Mouse (Mus musculus) ES-Bruce4 (cell line): ENCODE data around the gene Mpc1.

ENCODE experiments used
- CTCF ChIP-seq: IDR thresholded peaks from one replicate; pipeline ENCODE4 v1.8.1; 2011; ENCODE audit warnings: low read depth, low read length
- POLR2A ChIP-seq: IDR thresholded peaks from one replicate; pipeline ENCODE4 v1.8.1; 2011; ENCODE audit warnings: low read length; ENCODE audit not compliant: insufficient read depth

DNA sequence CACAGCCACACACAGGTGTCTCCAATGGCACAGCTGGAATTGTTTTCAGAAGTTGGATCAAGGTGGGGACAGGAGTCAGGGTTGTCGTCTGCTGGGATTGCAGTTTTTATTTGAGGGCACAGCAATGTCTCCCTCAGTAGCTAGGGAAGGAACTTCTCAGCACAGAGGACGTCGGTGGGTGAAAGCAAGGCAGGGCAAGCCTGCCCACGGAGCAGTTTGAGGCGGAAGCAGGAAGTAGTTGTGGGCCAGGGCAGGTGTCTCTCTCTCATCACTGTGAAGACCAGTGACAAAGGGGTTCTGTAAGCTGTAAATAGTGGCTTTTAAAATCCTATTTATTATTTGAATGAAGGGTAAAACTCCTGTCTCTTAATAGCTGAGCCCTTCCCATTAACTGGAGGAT, 60.0 kb downstream of the Mpc1 start:
- TF ChIP-seq CTCF, result no peak
- TF ChIP-seq POLR2A, result no peak
